Mouse (Mus musculus): ENCODE results near the gene Mmp8.

DNA sequence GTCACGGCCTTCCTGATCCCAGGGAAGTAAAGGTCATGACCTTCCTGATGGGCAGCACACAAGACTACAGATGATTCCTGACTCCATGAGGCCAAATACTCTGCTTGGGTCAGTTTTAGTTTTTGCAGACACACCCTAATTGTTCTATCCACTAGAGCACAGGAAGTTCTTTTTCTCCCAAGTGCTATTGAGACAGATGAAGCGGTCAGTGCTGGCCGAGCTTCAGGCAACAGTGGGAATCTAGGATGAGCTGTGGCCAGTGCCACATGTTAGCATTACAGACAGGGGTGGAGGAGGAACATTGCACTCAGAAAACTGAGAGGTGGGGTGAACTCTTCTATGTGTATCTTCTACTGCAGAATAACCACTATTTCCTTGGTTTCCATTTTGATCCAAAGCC lies 17.3 kb downstream of the Mmp8 start:
- TF ChIP-seq TAL1 (IDR thresholded peaks at IDR 0.05; ENCODE audit: low read length) (no peak), GATA1 (IDR thresholded peaks at IDR 0.05; ENCODE audit: low read length) (no peak)

Measured in erythroblast, embryonic 14.5 days (primary cell).